Mouse (Mus musculus): ENCODE measurements around the gene Snx25. TPM values are rescaled to one million over a fixed set of nuclear protein-coding genes. Genes with fewer than 3 reads are reported as not detected.

The Snx25 gene
- total RNA-seq (2014; rRNA removed) (34.9 and 44.7 TPM in 2 replicates), polyA plus RNA-seq (2015; fragmentation: Nextera tagmentation; extraction: Ambion mirVana) (7.5 and 7.7 TPM in 2 replicates)

DNA sequence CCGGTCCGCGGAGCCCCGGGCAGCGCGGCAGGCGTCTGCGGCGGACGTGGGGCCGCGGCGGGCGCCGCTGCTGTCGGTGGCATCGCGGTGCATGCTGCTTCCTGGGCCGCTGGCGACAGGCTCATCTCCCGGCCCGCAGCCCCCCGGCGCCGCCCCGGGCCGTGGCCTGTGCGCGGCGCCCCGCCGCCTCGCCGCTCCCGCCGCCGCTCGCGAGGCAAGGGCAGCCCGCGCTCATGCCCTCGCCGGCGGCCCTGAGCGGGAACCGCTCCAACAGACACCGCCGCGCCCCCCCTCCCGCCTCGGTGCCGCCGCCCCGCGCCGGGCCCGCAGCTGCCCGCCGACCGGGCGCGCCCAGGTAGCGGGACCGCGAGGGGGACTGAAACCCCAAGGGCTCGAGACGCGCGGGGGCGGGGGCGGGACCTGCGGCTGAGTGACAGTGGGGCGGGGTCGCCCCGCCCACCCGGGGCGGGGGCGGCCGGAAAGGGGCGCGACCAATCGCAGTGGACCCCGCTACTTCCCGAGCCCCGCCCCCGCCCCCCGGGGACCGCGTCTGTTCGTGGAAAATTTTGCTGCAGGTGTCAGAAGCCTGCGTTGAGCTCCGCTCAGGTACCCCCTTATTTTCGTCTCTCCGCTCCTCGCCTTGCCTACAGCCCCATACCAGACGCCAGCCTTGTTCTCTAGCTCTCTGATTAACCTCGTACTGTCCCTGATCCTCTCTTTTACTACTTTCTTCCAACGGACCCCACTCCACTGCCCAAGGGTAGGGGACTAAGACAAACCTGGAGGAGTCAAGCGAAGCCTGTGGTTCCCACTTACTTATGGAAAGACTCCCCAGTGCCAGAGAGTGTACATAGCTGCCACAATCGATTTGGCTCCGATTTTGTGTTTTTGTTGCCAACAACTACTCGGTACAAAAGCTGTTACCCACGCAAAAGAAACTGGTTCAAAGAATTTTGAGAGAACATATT is at the start of gene Snx25:
Gene Snx25 (minus strand): TSS at position 96 of the 968 bp plus-strand sequence.
- 2% methylated on average over 80 of the region's 103 CpGs for WGBS
- Histone ChIP-seq H3K4me1 (ENCODE audit: insufficient read depth) (0 out of 2 replicates have a peak, but pooled peaks cover 12% of the 10 kb centered on the region), H3K27ac (ENCODE audit: low read depth, low read length) (peak within 1 kb of the TSS; percentile 81), H3K4me3 (ENCODE audit: low read depth, low read length) (peak within 1 kb of the TSS; percentile 89), H3K9ac (peak within 1 kb of the TSS; percentile 79), H3K36me3 (ENCODE audit: insufficient read depth) (no peaks in the 10 kb centered on the region), H3K27me3 (ENCODE audit: insufficient read depth, low read length) (no peaks in the 10 kb centered on the region), H3K4me2 (ENCODE audit: low read depth) (peak within 1 kb of the TSS; percentile 64), H3K9me3 (ENCODE audit: low read length) (no peaks in the 10 kb centered on the region)
- ATAC-seq (peak; percentile 79), DNase-seq (peak; percentile 85)
- TF ChIP-seq CTCF (IDR thresholded peaks at IDR 0.05; ENCODE audit: low read depth), result no peak

DNA sequence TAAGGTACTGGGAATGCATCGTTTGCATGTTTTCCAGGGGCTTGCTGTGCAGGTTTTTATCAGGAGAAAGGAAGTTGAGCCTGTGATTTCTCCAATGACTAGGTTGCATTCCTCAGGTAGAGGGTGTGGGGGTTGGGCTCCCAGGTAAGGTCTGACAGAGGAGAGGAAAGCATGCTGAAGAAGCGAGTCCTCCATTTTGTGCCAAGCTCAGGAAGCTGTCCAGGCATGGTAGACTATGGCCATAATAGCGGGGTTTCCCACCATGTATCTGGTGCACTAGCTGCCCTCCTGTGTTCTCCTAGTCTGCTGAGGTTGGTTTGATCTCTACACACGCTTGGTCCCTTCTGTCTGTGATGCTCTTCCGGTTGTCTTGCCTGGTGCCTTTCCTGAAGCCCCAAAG is 45.7 kb upstream of the Snx25 start:
- 86% methylated on average over 5 of the region's 5 CpGs for WGBS
- Histone ChIP-seq H3K36me3 (ENCODE audit: insufficient read depth) (peaks cover 24% of the 10 kb centered on the region), H3K27me3 (ENCODE audit: insufficient read depth, low read length) (no peaks in the 10 kb centered on the region), H3K4me1 (ENCODE audit: insufficient read depth) (no peaks in the 10 kb centered on the region), H3K4me2 (ENCODE audit: low read depth) (no peak overlapping the region), H3K4me3 (ENCODE audit: low read depth, low read length) (no peak overlapping the region), H3K27ac (ENCODE audit: low read depth, low read length) (no peak overlapping the region), H3K9ac (no peak overlapping the region), H3K9me3 (ENCODE audit: low read length) (no peaks in the 10 kb centered on the region)
- no peak for ATAC-seq
- DNase-seq, result no peak
- no peak for TF ChIP-seq CTCF (IDR thresholded peaks at IDR 0.05; ENCODE audit: low read depth)

GRCm38 (mm10) chr8:46196877-46197276 is 44.9 kb upstream of the Snx25 start:
- no peaks in the 10 kb centered on the region for H3K4me1 ChIP-seq (ENCODE audit: insufficient read depth)
- no peak overlapping the region for H3K9ac ChIP-seq
- H3K36me3 ChIP-seq (ENCODE audit: insufficient read depth), result peaks cover 26% of the 10 kb centered on the region
- DNase-seq (no peak), ATAC-seq (no peak)
- TF ChIP-seq CTCF (IDR thresholded peaks at IDR 0.05; ENCODE audit: low read depth), result no peak
- H3K27ac ChIP-seq (ENCODE audit: low read depth, low read length), result no peak overlapping the region
- no peak overlapping the region for H3K4me2 ChIP-seq (ENCODE audit: low read depth)
- H3K4me3 ChIP-seq (ENCODE audit: low read depth, low read length), result no peak overlapping the region
- no peaks in the 10 kb centered on the region for H3K27me3 ChIP-seq (ENCODE audit: insufficient read depth, low read length)
- H3K9me3 ChIP-seq (ENCODE audit: low read length), result no peaks in the 10 kb centered on the region
- WGBS, result 93% methylated on average over 3 of the region's 3 CpGs

DNA sequence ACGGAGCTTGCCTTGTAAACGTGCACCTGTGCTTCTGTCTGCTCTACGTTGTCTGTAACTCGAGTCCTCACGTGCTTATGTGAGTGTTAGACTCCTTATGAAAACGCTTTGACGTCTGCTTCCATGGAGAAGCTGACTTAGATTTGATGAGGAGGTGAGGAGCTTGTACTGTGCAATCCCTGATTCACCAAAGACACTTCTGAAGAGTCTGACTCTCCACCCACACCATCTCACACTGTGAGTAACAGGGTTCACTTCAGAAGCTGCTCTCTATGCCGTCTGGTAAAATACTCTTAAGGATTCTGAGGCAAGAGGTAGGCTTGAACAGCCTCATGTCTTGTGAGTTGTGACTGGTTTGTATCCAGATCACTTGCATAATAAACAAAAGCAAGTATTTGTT is 41.1 kb upstream of the Snx25 start:
- peaks cover 26% of the 10 kb centered on the region for H3K36me3 ChIP-seq (ENCODE audit: insufficient read depth)
- WGBS, result 90% methylated on average over 8 of the region's 8 CpGs
- no peaks in the 10 kb centered on the region for H3K27me3 ChIP-seq (ENCODE audit: insufficient read depth, low read length)
- H3K27ac ChIP-seq (ENCODE audit: low read depth, low read length), result no peak overlapping the region
- no peak for ATAC-seq
- no peak overlapping the region for H3K9ac ChIP-seq
- no peaks in the 10 kb centered on the region for H3K4me1 ChIP-seq (ENCODE audit: insufficient read depth)
- H3K4me2 ChIP-seq (ENCODE audit: low read depth), result no peak overlapping the region
- no peak overlapping the region for H3K4me3 ChIP-seq (ENCODE audit: low read depth, low read length)
- DNase-seq, result no peak
- no peak for TF ChIP-seq CTCF (IDR thresholded peaks at IDR 0.05; ENCODE audit: low read depth)
- no peaks in the 10 kb centered on the region for H3K9me3 ChIP-seq (ENCODE audit: low read length)

DNA sequence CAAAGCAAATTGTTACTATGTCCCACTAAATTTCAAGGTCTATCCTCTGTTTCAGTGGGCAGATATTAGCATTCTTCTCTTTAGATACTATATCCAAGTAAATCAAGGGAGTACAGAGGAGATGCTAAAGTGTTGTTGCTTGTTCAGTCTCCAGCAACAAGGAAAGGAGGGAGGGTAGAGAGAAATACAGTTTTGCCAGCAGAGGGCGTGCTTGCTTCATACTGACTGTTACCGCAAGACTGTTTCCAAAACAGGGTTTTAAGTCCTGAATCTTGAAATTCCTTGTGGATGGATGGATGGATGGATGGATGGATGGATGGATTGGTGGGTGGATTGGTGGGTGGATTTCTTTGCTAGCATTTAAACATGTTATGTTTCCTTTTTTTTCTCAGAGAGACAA is 33.4 kb upstream of the Snx25 start:
- no peak overlapping the region for H3K4me3 ChIP-seq (ENCODE audit: low read depth, low read length)
- 0 out of 2 replicates have a peak, but pooled peaks cover 3% of the 10 kb centered on the region for H3K36me3 ChIP-seq (ENCODE audit: insufficient read depth)
- no peaks in the 10 kb centered on the region for H3K4me1 ChIP-seq (ENCODE audit: insufficient read depth)
- peak; percentile 54; the same call in 1 of the 2 replicates for ATAC-seq
- no peaks in the 10 kb centered on the region for H3K9me3 ChIP-seq (ENCODE audit: low read length)
- WGBS, result 5% methylated on average over 2 of the region's 2 CpGs
- H3K27me3 ChIP-seq (ENCODE audit: insufficient read depth, low read length), result no peaks in the 10 kb centered on the region
- no peak overlapping the region for H3K27ac ChIP-seq (ENCODE audit: low read depth, low read length)
- H3K4me2 ChIP-seq (ENCODE audit: low read depth), result no peak overlapping the region
- DNase-seq, result peak; percentile 77
- no peak overlapping the region for H3K9ac ChIP-seq
- peak; percentile 83 for TF ChIP-seq CTCF (IDR thresholded peaks at IDR 0.05; ENCODE audit: low read depth)

DNA sequence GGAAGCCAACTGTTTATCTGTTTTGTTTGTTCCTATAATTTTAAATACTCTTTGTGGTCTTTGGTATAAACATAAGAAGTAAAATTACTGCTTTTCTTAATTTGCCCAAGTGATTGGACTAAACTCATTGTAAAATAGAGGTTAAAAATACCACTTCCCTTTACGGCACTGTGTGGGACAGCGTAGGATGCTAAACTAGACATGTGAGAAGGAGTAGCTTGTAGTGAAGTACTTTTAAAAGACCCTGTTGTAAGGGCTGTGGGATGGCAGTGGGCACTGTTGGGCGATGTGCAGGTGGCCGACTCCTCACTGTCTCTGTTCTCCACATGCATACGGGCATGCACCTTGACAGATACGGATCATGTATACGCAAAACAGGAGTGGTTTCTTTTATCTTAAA is 28.2 kb upstream of the Snx25 start:
- WGBS, result 95% methylated on average over 7 of the region's 7 CpGs
- no peak overlapping the region for H3K4me3 ChIP-seq (ENCODE audit: low read depth, low read length)
- no peak for TF ChIP-seq CTCF (IDR thresholded peaks at IDR 0.05; ENCODE audit: low read depth)

DNA sequence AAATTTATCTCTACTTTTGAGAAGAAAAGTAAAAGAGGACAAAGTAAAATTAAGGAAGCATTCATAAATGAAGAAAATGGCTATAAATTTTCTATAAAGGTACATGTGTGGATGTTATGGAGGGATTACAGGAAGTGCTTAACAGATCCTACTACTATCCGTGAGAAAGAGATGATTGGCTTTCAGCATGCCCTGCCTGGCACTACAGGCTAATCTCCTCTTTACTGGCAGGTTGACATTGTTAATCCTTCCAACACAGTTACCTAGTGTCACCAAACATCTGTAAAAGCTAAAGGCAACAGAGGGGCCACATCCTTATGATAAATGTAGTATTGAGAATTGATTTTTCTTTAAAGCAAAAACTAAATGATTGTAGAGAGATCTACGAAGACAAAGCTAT is 21.7 kb upstream of the Snx25 start:
- no peak overlapping the region for H3K27ac ChIP-seq (ENCODE audit: low read depth, low read length)
- H3K9ac ChIP-seq, result no peak overlapping the region
- ATAC-seq (no peak), DNase-seq (no peak)
- no peaks in the 10 kb centered on the region for H3K27me3 ChIP-seq (ENCODE audit: insufficient read depth, low read length)
- no peaks in the 10 kb centered on the region for H3K9me3 ChIP-seq (ENCODE audit: low read length)
- no peak for TF ChIP-seq CTCF (IDR thresholded peaks at IDR 0.05; ENCODE audit: low read depth)
- no peak overlapping the region for H3K4me2 ChIP-seq (ENCODE audit: low read depth)
- peaks cover 18% of the 10 kb centered on the region for H3K36me3 ChIP-seq (ENCODE audit: insufficient read depth)
- no peaks in the 10 kb centered on the region for H3K4me1 ChIP-seq (ENCODE audit: insufficient read depth)
- WGBS, result 79% methylated on average over 2 of the region's 2 CpGs
- H3K4me3 ChIP-seq (ENCODE audit: low read depth, low read length), result no peak overlapping the region

More for the DNA sequence above, 28.2 kb upstream of the Snx25 start:
- no peak for ATAC-seq
- Histone ChIP-seq H3K4me1 (ENCODE audit: insufficient read depth) (no peaks in the 10 kb centered on the region), H3K27me3 (ENCODE audit: insufficient read depth, low read length) (no peaks in the 10 kb centered on the region), H3K36me3 (ENCODE audit: insufficient read depth) (0 out of 2 replicates have a peak, but pooled peaks cover 3% of the 10 kb centered on the region), H3K9ac (no peak overlapping the region), H3K4me2 (ENCODE audit: low read depth) (no peak overlapping the region), H3K27ac (ENCODE audit: low read depth, low read length) (no peak overlapping the region), H3K9me3 (ENCODE audit: low read length) (no peaks in the 10 kb centered on the region)
- no peak for DNase-seq
